Mouse (Mus musculus) C2C12 (cell line): ENCODE data around the gene H2afb3. TPM values are rescaled to one million over a fixed set of nuclear protein-coding genes. Genes with fewer than 3 reads are reported as not detected.
"Not testable (repeated sequence)": the region's sequence is repeated elsewhere in the genome, so short reads cannot be mapped to it uniquely, and the experiment has no call there.

ENCODE experiments used
- H3K27me3 ChIP-seq: one replicate; pipeline ENCODE4 v1.6.1; 2011; ENCODE audit not compliant: control insufficient read depth, insufficient read depth, insufficient read length
- H3K36me3 ChIP-seq: one replicate; pipeline ENCODE4 v1.6.1; 2011; ENCODE audit not compliant: control insufficient read depth, insufficient read depth
- H3K4me3 ChIP-seq: one replicate; pipeline ENCODE4 v1.5.1; 2011; ENCODE audit warnings: mild to moderate bottlenecking, control low read depth; ENCODE audit not compliant: poor library complexity, insufficient read depth, severe bottlenecking
- H3K79me2 ChIP-seq: one replicate; pipeline ENCODE4 v1.6.1; 2011; ENCODE audit not compliant: control insufficient read depth, insufficient read depth
- H3K79me3 ChIP-seq: one replicate; pipeline ENCODE4 v1.6.1; 2011; ENCODE audit warnings: low read depth, control low read depth
- H3ac ChIP-seq: one replicate; pipeline ENCODE3; 2011; ENCODE audit warnings: low read depth; ENCODE audit not compliant: control insufficient read depth, insufficient read length
- CEBPB ChIP-seq: IDR thresholded peaks from one replicate; pipeline ENCODE4 v1.6.1; 2011; ENCODE audit warnings: low read depth, mild to moderate bottlenecking, control low read depth, moderate library complexity
- CTCF ChIP-seq: IDR thresholded peaks from one replicate; pipeline ENCODE4 v1.5.1; 2011; ENCODE audit not compliant: control insufficient read depth, insufficient read depth, insufficient read length
- FOSL1 ChIP-seq: IDR thresholded peaks from one replicate; pipeline ENCODE4 v1.8.0; 2011; ENCODE audit warnings: mild to moderate bottlenecking, low read length; ENCODE audit not compliant: poor library complexity, insufficient read depth, severe bottlenecking
- MAX ChIP-seq: IDR thresholded peaks from one replicate; pipeline ENCODE4 v1.6.1; 2011; ENCODE audit warnings: mild to moderate bottlenecking, control low read depth
- MYOD1 ChIP-seq: IDR thresholded peaks from one replicate; pipeline ENCODE4 v1.6.1; 2011; ENCODE audit warnings: low read depth; ENCODE audit not compliant: control insufficient read depth, insufficient read length
- MYOG ChIP-seq: IDR thresholded peaks from one replicate; pipeline ENCODE4 v1.6.1; 2011; ENCODE audit not compliant: control insufficient read depth, insufficient read length; ENCODE audit errors: extremely low read depth
- USF1 ChIP-seq: IDR thresholded peaks from one replicate; pipeline ENCODE4 v1.6.1; 2011; ENCODE audit warnings: low read depth, mild to moderate bottlenecking, control low read depth, moderate library complexity
- long read RNA-seq, 2 experiments: library from polyadenylated mRNA; unstranded; transcript quantifications; one replicate each; pipeline ENCODE4 v2.0.0; 2019 to 2020
- polyA plus RNA-seq: library from polyadenylated mRNA; unstranded; fragments of >200 nt; fragmentation: generic; extraction: Trizol; gene quantifications from one replicate; pipeline ENCODE4 v1.2.1, GENCODE M21; 2012; ENCODE audit warnings: missing spikeins

The H2afb3 gene
- not detected for polyA plus RNA-seq
- long read RNA-seq, experiment 1 = 0 reads
- long read RNA-seq, experiment 2 = 0 reads

- H3K79me3 ChIP-seq, H3ac ChIP-seq, H3K4me3 ChIP-seq, H3K36me3 ChIP-seq, H3K79me2 ChIP-seq, H3K27me3 ChIP-seq: not testable (repeated sequence)
Measured at GRCm38 (mm10) chrX:120312995-120313394, at the start of gene H2afb3. Gene H2afb3, minus strand, starts transcription at chrX:120313095.

GRCm38 (mm10) chrX:120301469-120302175 lies 11.3 kb downstream of the H2afb3 start:
- Histone ChIP-seq H3K4me3 (no peak overlapping the region), H3K36me3 (no peaks in the 10 kb centered on the region), H3K27me3 (no peaks in the 10 kb centered on the region), H3K79me3 (no peaks in the 10 kb centered on the region), H3K79me2 (no peaks in the 10 kb centered on the region), H3ac (no peak overlapping the region)
- TF ChIP-seq USF1 (no peak), CTCF (no peak), MAX (no peak), FOSL1 (no peak)

GRCm38 (mm10) chrX:120292832-120293750 lies 19.8 kb downstream of the H2afb3 start:
- TF ChIP-seq FOSL1 (no peak), USF1 (no peak), MAX (no peak), MYOD1 (no peak), CTCF (no peak), MYOG (no peak), CEBPB (no peak)
- Histone ChIP-seq H3K27me3 (no peaks in the 10 kb centered on the region), H3ac (no peak overlapping the region), H3K79me2 (no peaks in the 10 kb centered on the region), H3K36me3 (no peaks in the 10 kb centered on the region), H3K4me3 (no peak overlapping the region), H3K79me3 (no peaks in the 10 kb centered on the region)

GRCm38 (mm10) chrX:120291696-120292095 lies 21.2 kb downstream of the H2afb3 start:
- H3K4me3 ChIP-seq = no peak overlapping the region
- TF ChIP-seq MAX (no peak), MYOG (no peak), MYOD1 (no peak), USF1 (no peak), CTCF (no peak), CEBPB (no peak), FOSL1 (no peak)

GRCm38 (mm10) chrX:120290900-120291280 lies 22.0 kb downstream of the H2afb3 start:
- Histone ChIP-seq H3ac (no peak overlapping the region), H3K4me3 (no peak overlapping the region), H3K79me3 (no peaks in the 10 kb centered on the region), H3K79me2 (no peaks in the 10 kb centered on the region), H3K36me3 (no peaks in the 10 kb centered on the region), H3K27me3 (no peaks in the 10 kb centered on the region)
- TF ChIP-seq MYOD1 (no peak), USF1 (no peak), MYOG (no peak), CEBPB (no peak), MAX (no peak), FOSL1 (no peak), CTCF (no peak)

More at GRCm38 (mm10) chrX:120291696-120292095, 21.2 kb downstream of the H2afb3 start:
- no peaks in the 10 kb centered on the region for H3K36me3 ChIP-seq
- H3K79me3 ChIP-seq = no peaks in the 10 kb centered on the region
- no peaks in the 10 kb centered on the region for H3K27me3 ChIP-seq
- H3K79me2 ChIP-seq = no peaks in the 10 kb centered on the region
- H3ac ChIP-seq = no peak overlapping the region
